Mouse (Mus musculus): ENCODE measurements around the gene Slc15a4. TPM values are rescaled to one million over a fixed set of nuclear protein-coding genes. Genes with fewer than 3 reads are reported as not detected.
A peak's percentile ranks its signal among the peaks of the same experiment; 100 is the strongest.

Slc15a4 gene
- total RNA-seq, 2 experiments from 2014 or later: 7.1 to 12.2 TPM

- DNase-seq: no peak
Observed at GRCm38 (mm10) chr5:127620371-127620770, 12.3 kb downstream of the Slc15a4 start.

DNA sequence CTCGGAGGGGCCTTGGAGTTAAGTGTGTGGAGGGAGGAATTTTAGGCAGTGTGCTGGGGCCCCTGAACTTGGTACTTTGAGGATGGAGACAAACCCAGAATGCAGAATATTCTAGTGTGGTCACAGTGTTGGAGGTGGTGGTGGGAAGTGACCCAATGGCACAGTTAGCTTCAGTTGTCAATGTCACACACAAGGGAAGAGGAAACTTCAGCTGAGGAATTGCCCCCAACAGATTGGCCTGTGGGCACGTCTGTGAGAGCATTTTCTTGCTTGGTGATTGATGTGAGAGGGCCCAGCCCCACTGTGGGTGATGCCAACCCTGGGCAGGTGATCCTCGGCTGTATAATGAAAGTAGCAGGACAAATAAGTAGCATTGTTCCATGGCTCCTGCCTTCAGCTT, 13.9 kb downstream of the Slc15a4 start:
- DNase-seq: no peak

DNA sequence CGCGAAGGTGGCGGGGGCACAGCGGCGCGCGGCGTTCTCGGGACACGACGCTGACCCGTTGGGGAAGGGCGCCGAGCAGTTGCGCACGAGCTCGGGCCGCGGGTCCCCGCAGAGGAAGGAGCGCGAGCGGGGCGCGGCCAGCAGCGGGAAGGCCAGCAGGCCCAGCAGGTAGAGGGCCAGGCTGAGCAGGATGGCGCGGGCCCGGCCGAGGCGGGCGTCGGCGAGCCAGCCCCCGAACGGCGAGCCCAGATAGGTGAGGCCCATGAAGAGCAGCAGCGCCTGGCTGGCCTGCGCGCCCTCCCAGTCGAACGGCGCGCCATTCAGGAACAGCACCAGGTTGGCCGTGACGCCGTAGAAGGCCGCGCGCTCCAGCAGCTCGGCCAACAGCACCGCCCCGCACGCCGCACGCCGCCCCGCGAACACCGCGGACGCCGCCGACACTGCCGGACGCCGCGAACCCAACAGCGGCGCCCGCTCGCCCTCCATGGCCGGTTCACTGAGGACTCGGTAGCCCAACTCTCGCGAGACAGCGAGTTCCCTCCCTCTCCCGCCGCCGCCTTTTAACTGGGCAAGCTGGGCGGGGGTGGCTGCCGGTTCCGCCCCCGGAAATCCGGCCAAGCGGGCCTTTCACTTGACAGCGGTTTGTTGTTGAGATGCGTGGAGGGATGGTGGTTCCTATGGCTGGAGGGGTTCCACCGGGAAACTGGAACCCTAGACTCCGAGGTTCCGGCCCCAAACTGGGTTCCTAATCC, 15.6 kb downstream of the Slc15a4 start:
- DNase-seq: peak; percentile 98

GRCm38 (mm10) chr5:127616151-127616550, 16.5 kb downstream of the Slc15a4 start:
- no peak for DNase-seq

DNA sequence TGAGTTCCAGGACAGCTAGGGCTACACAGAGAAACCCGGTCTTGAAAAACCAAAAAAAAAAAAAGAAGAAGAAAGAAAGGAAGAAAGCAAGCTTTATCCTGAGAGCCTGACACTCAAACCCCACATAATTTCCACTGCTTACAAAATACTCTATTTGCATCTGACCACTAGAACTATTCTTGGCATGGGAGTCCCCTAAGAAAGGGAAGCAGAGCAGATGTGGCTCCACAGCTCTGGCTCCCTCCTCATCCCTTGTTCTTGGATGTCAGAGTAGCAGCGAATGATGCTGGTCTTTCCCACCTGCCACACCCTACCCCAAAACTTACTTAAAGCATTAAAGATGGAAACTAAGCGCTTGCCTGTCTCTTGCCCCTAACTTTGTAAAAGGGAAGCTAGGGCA, 17.2 kb downstream of the Slc15a4 start:
- DNase-seq: no peak

DNA sequence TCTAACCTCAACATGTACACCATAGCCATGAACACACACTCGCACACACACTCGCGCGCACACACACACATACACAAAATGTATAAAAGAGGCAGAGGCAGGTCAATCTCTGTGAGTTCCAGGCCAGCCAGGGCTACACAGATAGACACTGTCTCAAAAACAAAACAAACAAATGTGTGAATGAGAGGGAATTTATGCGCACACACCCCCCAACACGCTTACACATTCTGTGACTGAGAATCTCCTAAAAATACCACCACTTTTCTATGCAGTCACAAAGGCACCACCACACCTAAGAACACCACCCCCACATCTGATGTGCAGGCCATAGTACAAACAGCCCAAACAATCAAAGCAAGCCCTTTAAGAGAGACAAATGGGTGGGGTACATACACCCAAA, 20.3 kb downstream of the Slc15a4 start:
- DNase-seq: no peak

- no peak for DNase-seq
Observed at GRCm38 (mm10) chr5:127611881-127612280, 20.8 kb downstream of the Slc15a4 start.

- peak; percentile 38 for DNase-seq
Observed at GRCm38 (mm10) chr5:127610787-127611509, 21.7 kb downstream of the Slc15a4 start.

GRCm38 (mm10) chr5:127609191-127609714, 23.4 kb downstream of the Slc15a4 start:
- no peak for DNase-seq

GRCm38 (mm10) chr5:127607507-127607906, 25.2 kb downstream of the Slc15a4 start:
- DNase-seq: no peak

- DNase-seq: no peak
Observed at GRCm38 (mm10) chr5:127602996-127603395, 29.7 kb downstream of the Slc15a4 start.

- no peak for DNase-seq
Observed at GRCm38 (mm10) chr5:127596862-127597261, 35.8 kb downstream of the Slc15a4 start.

DNA sequence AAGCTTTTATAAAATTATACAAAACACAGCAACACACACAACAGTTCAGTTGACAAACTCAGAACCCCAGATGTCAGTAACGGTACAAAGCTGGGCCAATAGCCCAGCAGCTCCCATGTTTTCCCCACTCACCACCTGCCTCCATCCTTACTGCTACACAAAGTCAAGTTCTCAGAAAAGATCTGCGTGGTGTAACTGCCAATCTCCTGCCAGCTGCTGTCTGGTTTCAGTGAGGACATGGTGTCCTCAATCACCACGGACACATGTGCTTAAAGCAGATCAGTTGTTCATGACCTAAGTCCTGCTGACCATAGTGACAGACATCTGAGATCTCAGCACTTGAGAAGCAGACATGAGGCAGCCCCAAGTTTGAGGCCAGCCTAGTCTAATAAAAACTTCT, 37.0 kb downstream of the Slc15a4 start:
- no peak for DNase-seq

DNA sequence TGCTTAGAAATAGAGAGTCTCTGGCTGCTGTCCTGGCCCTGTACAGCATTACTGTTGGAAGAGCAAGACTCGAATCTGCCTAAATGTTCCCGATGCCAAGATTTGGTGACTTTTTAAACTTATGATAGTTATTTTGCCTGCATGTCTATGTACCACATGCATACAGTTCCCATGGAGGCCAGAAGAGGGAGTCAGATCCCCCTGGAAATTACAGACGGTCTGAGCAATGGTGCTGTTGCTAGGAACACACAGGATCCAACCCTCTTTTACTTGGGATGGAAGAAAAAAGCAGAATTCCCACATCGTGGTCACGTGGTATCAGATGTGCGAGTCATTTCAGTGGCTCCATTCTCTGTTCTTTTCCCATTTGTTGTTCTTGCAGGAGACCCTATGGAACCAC, 39.8 kb downstream of the Slc15a4 start:
- no peak for DNase-seq

DNA sequence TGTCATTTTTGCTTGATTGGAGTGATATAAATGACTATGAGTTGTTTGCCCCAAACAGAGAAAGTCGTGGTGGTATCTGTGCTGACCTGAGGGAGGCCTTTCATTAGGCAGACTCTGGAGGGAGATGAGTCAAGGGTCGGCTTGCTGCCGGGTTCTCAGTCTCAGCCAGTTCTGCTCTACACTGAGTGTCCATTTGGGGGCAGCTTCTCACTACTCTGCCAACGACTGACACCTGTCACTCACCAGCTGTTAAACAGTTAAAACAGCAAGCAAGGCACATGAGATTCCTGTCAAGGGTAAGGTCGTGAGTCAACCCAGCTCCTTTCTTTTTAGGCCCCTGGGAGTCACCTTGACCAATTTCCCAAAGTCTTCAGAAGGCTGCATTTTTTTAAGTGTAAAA, 40.3 kb downstream of the Slc15a4 start:
- no peak for DNase-seq

DNA sequence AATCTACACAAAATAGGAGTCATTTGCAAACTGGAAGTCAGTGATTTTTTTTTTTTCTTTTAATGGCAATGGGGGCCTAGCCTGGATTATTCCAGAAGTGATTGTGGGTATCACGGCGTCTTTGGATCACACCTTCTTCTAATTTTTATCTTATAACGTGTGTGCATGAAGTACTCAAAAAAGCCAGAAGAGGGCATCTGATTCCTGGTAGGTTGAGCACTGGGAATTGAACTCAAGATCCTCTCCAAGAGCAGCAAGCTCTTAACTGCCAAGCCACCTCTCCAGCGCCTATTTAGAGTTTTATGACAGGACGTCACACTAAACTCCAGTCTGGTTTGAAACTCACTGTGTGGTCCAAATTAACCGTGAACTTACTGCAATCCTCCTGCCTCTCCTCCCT, 44.8 kb downstream of the Slc15a4 start:
- no peak for DNase-seq

DNA sequence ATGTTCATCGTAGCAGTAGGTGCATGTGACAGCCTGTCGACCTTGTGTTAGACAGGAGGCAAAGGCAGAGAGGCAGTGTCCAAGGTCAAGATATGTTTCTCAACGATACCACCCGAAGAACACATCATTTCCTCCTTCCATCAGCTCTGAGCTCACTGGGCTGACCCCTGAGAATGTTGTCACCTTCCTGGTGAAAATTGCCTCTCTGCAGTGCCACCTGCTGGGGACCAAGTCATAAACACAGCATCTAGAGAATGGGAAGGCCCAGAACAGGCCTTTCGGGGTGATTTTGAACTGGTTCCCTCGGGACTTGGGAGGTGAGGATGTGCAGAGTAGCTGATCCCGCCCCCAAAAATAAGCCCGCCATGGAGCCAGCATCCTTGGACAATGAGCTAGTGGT, 49.0 kb downstream of the Slc15a4 start:
- no peak for DNase-seq

DNA sequence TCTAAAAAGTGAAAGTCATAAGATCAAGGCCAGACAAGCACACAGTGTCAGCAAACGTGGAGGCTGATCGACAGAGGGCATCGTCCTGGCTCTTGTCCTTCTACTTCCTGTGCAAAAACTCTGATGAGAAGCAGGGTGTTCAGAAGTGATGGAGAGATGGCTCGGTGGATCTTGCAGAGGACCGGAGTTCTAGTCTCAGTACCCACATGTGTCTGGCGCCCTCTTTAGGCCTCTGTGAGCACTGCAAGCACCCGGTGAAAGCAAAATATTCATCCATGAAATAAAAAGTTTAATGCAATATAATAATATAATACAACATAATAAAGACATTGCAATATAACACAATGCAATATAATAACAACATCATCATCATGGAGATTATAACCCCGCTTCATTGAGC, 55.3 kb downstream of the Slc15a4 start:
- DNase-seq: no peak

DNA sequence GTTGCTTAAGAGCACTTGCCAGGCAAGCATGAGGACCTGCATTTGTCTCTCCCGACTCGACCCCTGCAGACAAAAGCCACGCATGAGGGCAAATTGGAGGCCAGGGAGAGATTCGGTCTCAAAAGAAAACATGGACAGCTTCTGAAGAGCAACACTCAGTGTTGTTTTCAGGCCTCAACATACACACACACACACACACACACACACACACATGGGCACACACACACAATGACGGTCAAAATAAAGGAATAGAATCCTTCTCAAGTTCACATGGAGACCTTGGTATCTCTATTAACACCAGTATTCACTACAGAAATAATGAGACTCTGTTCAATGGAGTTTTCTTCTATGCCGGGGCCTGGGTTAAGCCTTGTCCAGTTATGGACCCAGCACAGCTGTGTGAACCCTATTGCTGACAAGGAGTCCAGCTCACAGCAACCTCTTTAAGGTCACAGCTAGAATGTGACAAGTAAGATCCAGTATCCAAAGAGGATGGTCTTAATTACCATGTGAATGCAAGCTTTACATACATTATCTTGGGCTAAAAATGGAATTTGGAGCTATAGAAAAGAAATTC, 65.4 kb downstream of the Slc15a4 start:
- DNase-seq: no peak

- DNase-seq: no peak
Observed at GRCm38 (mm10) chr5:127561086-127561485, 71.6 kb downstream of the Slc15a4 start.

GRCm38 (mm10) chr5:127548136-127548535, 84.6 kb downstream of the Slc15a4 start:
- no peak for DNase-seq

GRCm38 (mm10) chr5:127546585-127546991, 86.1 kb downstream of the Slc15a4 start:
- no peak for DNase-seq

Data from gastrocnemius, postnatal 10 days (tissue).